Mouse (Mus musculus) heart, postnatal 0 days (tissue): ENCODE measurements around the gene Ier3. TPM values are rescaled to one million over a fixed set of nuclear protein-coding genes. Genes with fewer than 3 reads are reported as not detected.

Experiments used
- ATAC-seq: fragments of 200-750 bp; cut with Nextera tagmentation; 2 replicates; pipeline ENCODE4 v1.8.0; 2017; ENCODE audit warnings: low read depth, moderate number of reproducible peaks, moderate library complexity; ENCODE audit not compliant: insufficient read depth
- DNase-seq: peaks from one replicate; pipeline ENCODE4 v3.0.0-alpha.2; 2016; ENCODE audit warnings: low spot score
- H3K27ac ChIP-seq: fragments of 300-500 bp; sonication (generic); 2 replicates; pipeline ENCODE4 v1.5.1; 2014; ENCODE audit warnings: low read depth, mild to moderate bottlenecking
- H3K27me3 ChIP-seq: fragments of 300-500 bp; sonication (generic); 2 replicates; pipeline ENCODE4 v1.6.1; 2014; ENCODE audit warnings: low read length, mixed read lengths; ENCODE audit not compliant: control insufficient read depth, insufficient read depth
- H3K36me3 ChIP-seq: fragments of 300-500 bp; sonication (generic); replicated peaks from 2 replicates; pipeline ENCODE4 v1.6.1; 2014; ENCODE audit warnings: low read length, mixed read lengths; ENCODE audit not compliant: control insufficient read depth, insufficient read depth
- H3K4me1 ChIP-seq: fragments of 300-500 bp; sonication (generic); 2 replicates; pipeline ENCODE4 v1.6.1; 2014; ENCODE audit warnings: antibody characterized with exemption; ENCODE audit not compliant: control insufficient read depth, insufficient read depth
- H3K4me2 ChIP-seq: fragments of 300-500 bp; sonication (generic); 2 replicates; pipeline ENCODE4 v1.6.1; 2014; ENCODE audit warnings: low read depth, mild to moderate bottlenecking, low read length, moderate library complexity
- H3K4me3 ChIP-seq: fragments of 300-500 bp; sonication (generic); 2 replicates; pipeline ENCODE4 v1.5.1; 2014; ENCODE audit warnings: low read depth, low read length
- H3K9ac ChIP-seq: fragments of 300-500 bp; sonication (generic); replicated peaks from 2 replicates; pipeline ENCODE4 v1.6.1; 2014; ENCODE audit warnings: low read depth, low read length, mixed read lengths
- H3K9me3 ChIP-seq: fragments of 300-500 bp; sonication (generic); replicated peaks from 2 replicates; pipeline ENCODE4 v1.6.1; 2016; ENCODE audit warnings: low read length; ENCODE audit not compliant: control insufficient read depth
- CTCF ChIP-seq: IDR thresholded peaks from 2 replicates; pipeline ENCODE4 v1.5.1; 2016; ENCODE audit warnings: antibody characterized with exemption, control low read depth, low read depth
- EP300 ChIP-seq: IDR thresholded peaks from 2 replicates; pipeline ENCODE4 v1.6.1; 2016; ENCODE audit warnings: antibody characterized with exemption, low read depth
- WGBS: fragments of 180-500 bp; shearing (Covaris S2); extraction: QIAGEN DNeasy Blood & Tissue Kit; methylation state at CpG from one replicate; pipeline ENCODE4 v1.1.7; 2014; 5-methylcytosine and 5-hydroxymethylcytosine counted together
- polyA plus RNA-seq: library from polyadenylated mRNA; unstranded; fragments of >200 nt; fragmentation: Nextera tagmentation; extraction: Ambion mirVana; gene quantifications from 2 replicates; pipeline ENCODE4 v1.2.1, GENCODE M21; 2015
- total RNA-seq: library from RNA; depleted of rRNA; stranded (reverse); fragments of >200 nt; gene quantifications from 2 replicates; pipeline ENCODE4 v1.2.3, GENCODE M21; 2014; ENCODE audit warnings: low replicate concordance

Gene Ier3
- total and polyA plus RNA-seq, 2 experiments from 2014 or later: 50.5 to 79.4 TPM

GRCm38 (mm10) chr17:35803020-35803419 is 18.5 kb upstream of the Ier3 start:
- no peak overlapping the region for H3K4me3 ChIP-seq
- DNase-seq (no peak), ATAC-seq (no peak)
- H3K27me3 ChIP-seq: no peaks in the 10 kb centered on the region
- no peaks in the 10 kb centered on the region for H3K9me3 ChIP-seq
- no peak overlapping the region for H3K4me2 ChIP-seq
- WGBS: 44% methylated on average over 6 of the region's 6 CpGs
- TF ChIP-seq CTCF (no peak), EP300 (no peak)
- 0 out of 2 replicates have a peak overlapping the region, but pooled peaks have one; percentile 12 for H3K27ac ChIP-seq
- no peak overlapping the region for H3K9ac ChIP-seq
- peaks cover 8% of the 10 kb centered on the region; the same call in 1 of the 2 replicates for H3K4me1 ChIP-seq
- H3K36me3 ChIP-seq: no peaks in the 10 kb centered on the region

- Histone ChIP-seq H3K4me1 (peaks cover 8% of the 10 kb centered on the region; the same call in 1 of the 2 replicates), H3K27me3 (no peaks in the 10 kb centered on the region), H3K36me3 (no peaks in the 10 kb centered on the region), H3K4me3 (no peak overlapping the region), H3K4me2 (no peak overlapping the region), H3K27ac (peak overlapping the region; percentile 76), H3K9me3 (no peaks in the 10 kb centered on the region), H3K9ac (no peak overlapping the region)
- 29% methylated on average over 4 of the region's 4 CpGs for WGBS
- TF ChIP-seq CTCF: no peak
- TF ChIP-seq EP300: no peak
- ATAC-seq: no peak
- no peak for DNase-seq
Observed at GRCm38 (mm10) chr17:35803858-35804399, 17.6 kb upstream of the Ier3 start.

GRCm38 (mm10) chr17:35808073-35808472 is 13.4 kb upstream of the Ier3 start:
- Histone ChIP-seq H3K9me3 (no peaks in the 10 kb centered on the region), H3K4me1 (peaks cover 29% of the 10 kb centered on the region), H3K4me2 (no peak overlapping the region), H3K27ac (peak overlapping the region; percentile 50), H3K36me3 (no peaks in the 10 kb centered on the region), H3K4me3 (no peak overlapping the region), H3K9ac (no peak overlapping the region), H3K27me3 (no peaks in the 10 kb centered on the region)
- TF ChIP-seq CTCF (no peak), EP300 (no peak)
- 55% methylated on average over 9 of the region's 9 CpGs for WGBS
- 0 out of 2 replicates have a peak, but pooled peaks have one; percentile 14 for ATAC-seq
- no peak for DNase-seq

- Histone ChIP-seq H3K27ac (0 out of 2 replicates have a peak overlapping the region, but pooled peaks have one; percentile 3), H3K36me3 (no peaks in the 10 kb centered on the region), H3K9me3 (no peaks in the 10 kb centered on the region), H3K4me1 (peaks cover 32% of the 10 kb centered on the region), H3K27me3 (no peaks in the 10 kb centered on the region), H3K4me2 (no peak overlapping the region), H3K9ac (no peak overlapping the region), H3K4me3 (no peak overlapping the region)
- 81% methylated on average over 11 of the region's 11 CpGs for WGBS
- no peak for DNase-seq
- no peak for TF ChIP-seq CTCF
- no peak for TF ChIP-seq EP300
- ATAC-seq: no peak
Observed at GRCm38 (mm10) chr17:35809395-35809794, 12.1 kb upstream of the Ier3 start.

GRCm38 (mm10) chr17:35810900-35811648 is 10.4 kb upstream of the Ier3 start:
- 43% methylated on average over 5 of the region's 5 CpGs for WGBS
- Histone ChIP-seq H3K9me3 (no peaks in the 10 kb centered on the region), H3K4me2 (no peak overlapping the region), H3K9ac (no peak overlapping the region), H3K4me1 (peaks cover 47% of the 10 kb centered on the region), H3K36me3 (no peaks in the 10 kb centered on the region), H3K4me3 (no peak overlapping the region), H3K27ac (peak overlapping the region; percentile 96), H3K27me3 (no peaks in the 10 kb centered on the region)
- ATAC-seq: no peak
- TF ChIP-seq EP300 (no peak), CTCF (no peak)
- DNase-seq: no peak
